15 mouse cellular contexts compared by ENCODE assay signal in the genomic region with DNA sequence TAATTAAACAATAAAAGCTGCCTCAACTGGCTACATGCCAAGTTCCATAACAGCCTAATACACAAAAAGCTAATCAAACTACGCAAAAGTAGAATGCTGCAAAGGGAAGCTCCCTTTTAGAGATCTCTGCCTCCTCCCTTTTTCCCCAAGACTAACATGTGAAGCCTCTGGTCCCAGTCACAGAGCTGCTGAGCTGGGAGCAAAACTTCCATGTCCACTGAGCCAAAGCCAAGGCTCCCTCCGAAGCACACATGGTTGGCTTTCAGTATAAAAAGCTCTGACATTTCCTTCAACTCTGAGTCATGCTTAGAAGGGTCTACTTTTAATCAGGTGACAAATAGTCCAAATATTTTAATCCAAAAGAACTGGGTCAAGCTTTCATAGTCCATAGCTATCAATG. TPM values are rescaled to one million over a fixed set of nuclear protein-coding genes. Genes with fewer than 3 reads are reported as not detected.
DNase-seq lines count a peak whose midpoint lies in the region; ATAC-seq and TF ChIP-seq lines count a peak whose summit lies in the region.
"Had no signal": no experiment of that assay in that cellular context is flagged by ENCODE, and none has a peak within 500 bp of the region (broad histone marks: within the 10 kb centered on the region; RNA-seq: fewer than 3 reads in every experiment).

No protein-coding gene starts in this region.

- H3K27me3 ChIP-seq in liver, embryonic 12.5 days (replicated peaks) = no peaks in the 10 kb centered on the region
- no peaks in the 10 kb centered on the region for H3K27me3 ChIP-seq in liver, postnatal 0 days (ENCODE audit: insufficient read depth, low read length)
- H3K27me3 ChIP-seq: hindbrain, embryonic 12.5 days; limb, embryonic 13.5 days; midbrain, embryonic 12.5 days had no signal

- H3K4me3 ChIP-seq in liver, embryonic 12.5 days = no peak overlapping the region
- no peak overlapping the region for H3K4me3 ChIP-seq in liver, postnatal 0 days (ENCODE audit: low read depth, low read length)
- H3K4me3 ChIP-seq: hindbrain, embryonic 12.5 days; limb, embryonic 13.5 days; midbrain, embryonic 12.5 days had no signal

- H3K4me1 ChIP-seq in liver, embryonic 12.5 days = peaks cover 47% of the 10 kb centered on the region
- peaks cover 7% of the 10 kb centered on the region for H3K4me1 ChIP-seq in liver, postnatal 0 days (ENCODE audit: insufficient read depth)

- ATAC-seq in cerebellum, adult (ENCODE audit: insufficient number of reproducible peaks, low FRiP score, low TSS enrichment) = no peak
- ATAC-seq in liver, embryonic 12.5 days = peak; percentile 38; the same call in 1 of the 2 replicates
- peak; percentile 45 for ATAC-seq in liver, postnatal 0 days

- DNase-seq in cerebellum, postnatal 25 days = peak; percentile 29 to 54
- DNase-seq in liver = no peak
- peak; percentile 26 for DNase-seq in adrenal gland, postnatal 14 days
- no peak for DNase-seq in liver, postnatal 0 days
- no peak for DNase-seq in layer of hippocampus, adult 11-12 months (ENCODE audit: low spot score)
- no peak for DNase-seq in thymus, adult 18-20 months
- DNase-seq: cerebellum, adult 8-10 months; kidney, adult 18-20 months; right cerebral cortex, postnatal 14 days; thymus, postnatal 4 days had no signal

- no peak overlapping the region for H3K9ac ChIP-seq in liver, embryonic 12.5 days
- H3K9ac ChIP-seq in liver, postnatal 0 days (replicated peaks) = no peak overlapping the region
- H3K9ac ChIP-seq: hindbrain, embryonic 12.5 days; limb, embryonic 13.5 days; midbrain, embryonic 12.5 days had no signal

- peak overlapping the region; percentile 70 for H3K27ac ChIP-seq in liver, embryonic 12.5 days
- H3K27ac ChIP-seq in liver, postnatal 0 days (ENCODE audit: low read depth) = no peak overlapping the region
- H3K27ac ChIP-seq: hindbrain, embryonic 12.5 days; limb, embryonic 13.5 days; midbrain, embryonic 12.5 days had no signal

- WGBS in liver, embryonic 12.5 days (ENCODE audit: insufficient replicate concordance) = 76% methylated on average over 2 of the region's 2 CpGs
- WGBS in liver, postnatal 0 days (ENCODE audit: insufficient replicate concordance) = 73% methylated on average over 2 of the region's 2 CpGs

- TF ChIP-seq EP300 in liver, postnatal 0 days (IDR thresholded peaks at IDR 0.05; ENCODE audit: low read depth) = no peak

- TF ChIP-seq CTCF in liver, postnatal 0 days (IDR thresholded peaks at IDR 0.05; ENCODE audit: low read depth) = no peak

- no peaks in the 10 kb centered on the region for H3K9me3 ChIP-seq in liver, embryonic 12.5 days (replicated peaks)
- H3K9me3 ChIP-seq in liver, postnatal 0 days (ENCODE audit: low read length) = no peaks in the 10 kb centered on the region
- H3K9me3 ChIP-seq: hindbrain, embryonic 12.5 days; limb, embryonic 13.5 days; midbrain, embryonic 12.5 days had no signal

- H3K4me2 ChIP-seq in liver, embryonic 12.5 days = peak overlapping the region; percentile 14
- no peak overlapping the region for H3K4me2 ChIP-seq in liver, postnatal 0 days (ENCODE audit: low read depth, low read length)
- H3K4me2 ChIP-seq: hindbrain, embryonic 12.5 days; limb, embryonic 13.5 days; midbrain, embryonic 12.5 days had no signal

- no peaks in the 10 kb centered on the region for H3K36me3 ChIP-seq in liver, embryonic 12.5 days
- no peaks in the 10 kb centered on the region for H3K36me3 ChIP-seq in liver, postnatal 0 days (replicated peaks; ENCODE audit: insufficient read depth, low read length)
- H3K36me3 ChIP-seq: hindbrain, embryonic 12.5 days; midbrain, embryonic 12.5 days had no signal

RNA-seq across cellular contexts. Expression of a gene that starts 14.2 kb away (rescaled TPM):
- polyA plus RNA-seq in liver, embryonic 12.5 days (2016; fragmentation: Nextera tagmentation; extraction: Ambion mirVana) = 11.6 and 12.1 TPM in 2 replicates
- 65.5 and 68.0 TPM in 2 replicates for total RNA-seq in adrenal gland, postnatal 14 days (2021)
- 8.7 and 8.9 TPM in 2 replicates for polyA plus RNA-seq in liver, postnatal 0 days (2015; fragmentation: Nextera tagmentation; extraction: Ambion mirVana)

Comparison
In these comparisons a context has a peak if more than half of its experiments do, and no peak if none do; other contexts are left out.
1. DNase-seq: peak in cerebellum, postnatal 25 days (2 of 2) and adrenal gland, postnatal 14 days (single experiment); none in liver (single experiment), liver, postnatal 0 days (single experiment), layer of hippocampus, adult 11-12 months (single experiment) and thymus, adult 18-20 months (0 of 2).